Mouse (Mus musculus) hindlimb bud, embryonic 11.5 days (tissue): ENCODE measurements around the gene Kif15.

Experiments used
- DNase-seq: peaks from one replicate; pipeline ENCODE4 v3.0.0-alpha.2; 2012; ENCODE audit warnings: low read depth, low spot score; ENCODE audit errors: extremely low spot score

The Kif15 gene

DNA sequence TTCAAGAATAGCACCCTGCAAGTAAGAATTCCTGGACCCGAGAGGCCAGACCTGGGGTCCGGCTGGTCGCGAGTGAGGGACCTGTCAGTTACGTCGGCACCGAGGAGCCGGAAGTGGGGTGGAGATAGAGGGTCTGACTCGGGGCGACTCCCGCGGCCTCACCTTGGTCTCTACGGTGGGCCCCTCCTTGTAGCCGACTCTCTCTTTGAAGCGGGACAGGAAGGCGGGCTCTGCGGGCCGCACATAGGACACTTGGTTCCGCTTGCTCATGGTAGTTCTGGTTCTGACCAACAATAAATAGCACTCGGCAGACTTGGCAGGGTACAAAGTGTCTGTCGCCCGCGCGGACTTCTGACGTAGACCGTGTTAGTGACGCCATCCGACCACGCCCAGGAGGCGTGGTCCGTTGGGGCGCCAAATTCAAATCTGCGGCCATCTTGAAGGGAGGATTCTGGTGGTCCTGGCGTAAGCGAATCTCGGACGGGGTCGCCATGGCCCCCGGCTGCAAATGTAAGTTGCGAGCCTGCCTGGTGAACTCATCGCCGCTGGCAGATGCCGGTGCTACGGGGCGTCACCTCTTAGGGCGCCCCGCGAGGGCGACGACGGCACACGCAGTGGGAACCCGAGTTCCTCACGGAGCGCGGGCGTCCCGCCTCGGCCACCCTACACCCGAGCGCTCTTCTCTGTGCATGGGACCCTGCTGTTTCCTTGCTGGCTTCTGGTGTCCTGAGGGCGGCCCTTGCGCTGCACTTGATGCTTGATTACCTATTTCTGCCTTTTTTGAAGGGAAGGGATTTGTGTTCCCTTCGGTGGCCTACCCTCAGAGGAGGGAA lies at the start of gene Kif15, which contains the start of gene 1110059G10Rik:
Kif15 (plus strand) TSS at position 404 of the 833 bp plus-strand sequence.
1110059G10Rik (minus strand) TSS at position 358 of the 833 bp plus-strand sequence.
- peak; percentile 97 for DNase-seq

DNA sequence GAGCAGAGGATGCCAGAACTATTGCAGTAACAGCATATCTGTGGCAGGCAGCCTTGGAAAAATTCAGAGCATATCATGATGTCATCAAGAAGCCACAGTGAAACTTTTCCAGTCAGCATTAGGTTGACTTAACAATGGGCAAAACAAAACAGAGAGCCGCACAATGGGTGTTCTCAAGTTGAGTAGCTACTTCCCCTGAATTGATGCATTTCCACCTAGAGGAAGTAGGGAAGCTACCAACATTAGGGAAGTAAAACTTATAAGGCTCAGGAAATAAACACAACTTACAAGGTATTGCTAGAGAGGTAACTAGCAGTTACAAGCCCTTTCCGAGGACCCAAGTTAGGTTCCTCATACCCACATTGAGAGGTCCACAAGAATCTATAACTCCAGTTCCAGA lies 49.8 kb upstream of the Kif15 start:
- no peak for DNase-seq

DNA sequence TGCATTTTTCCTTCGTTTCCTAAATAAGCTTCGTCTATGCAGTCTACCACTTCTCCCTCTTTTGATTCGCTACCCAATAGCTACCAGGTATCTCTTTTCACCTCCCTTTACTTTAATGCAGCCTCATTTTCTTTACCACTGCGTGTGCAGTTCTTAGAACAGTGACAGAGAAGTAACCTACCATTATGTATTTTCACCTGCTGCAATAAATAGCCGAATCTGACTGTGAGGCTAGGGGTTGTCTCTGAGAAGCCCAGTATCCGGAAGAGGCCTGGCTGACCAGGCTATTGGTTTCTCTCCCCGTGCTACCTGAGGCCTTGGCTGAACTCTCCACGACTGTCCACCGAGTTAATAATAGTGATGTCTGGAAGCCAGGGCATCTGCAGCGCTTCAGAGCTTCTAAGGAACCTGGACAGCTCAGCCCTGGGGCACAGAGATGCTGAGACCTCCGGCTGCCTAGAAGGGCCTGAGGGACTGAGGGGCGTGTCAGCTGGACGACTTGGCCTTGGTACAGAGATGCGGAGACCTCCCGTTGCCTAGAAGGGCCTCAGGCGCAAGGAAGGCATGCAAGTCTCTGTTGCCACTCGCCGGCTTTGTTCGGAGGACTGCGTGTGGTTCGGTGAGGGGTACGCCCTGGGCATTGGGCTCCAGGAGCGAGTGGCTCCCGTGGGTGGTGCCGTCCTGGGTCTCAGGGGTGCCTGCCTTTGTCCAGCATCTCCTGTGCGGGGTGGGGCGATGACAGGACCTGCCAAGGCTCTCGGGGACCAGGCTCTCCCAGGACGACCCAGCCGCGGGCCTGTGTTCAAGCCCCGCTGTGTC lies 47.9 kb upstream of the Kif15 start:
- no peak for DNase-seq

DNA sequence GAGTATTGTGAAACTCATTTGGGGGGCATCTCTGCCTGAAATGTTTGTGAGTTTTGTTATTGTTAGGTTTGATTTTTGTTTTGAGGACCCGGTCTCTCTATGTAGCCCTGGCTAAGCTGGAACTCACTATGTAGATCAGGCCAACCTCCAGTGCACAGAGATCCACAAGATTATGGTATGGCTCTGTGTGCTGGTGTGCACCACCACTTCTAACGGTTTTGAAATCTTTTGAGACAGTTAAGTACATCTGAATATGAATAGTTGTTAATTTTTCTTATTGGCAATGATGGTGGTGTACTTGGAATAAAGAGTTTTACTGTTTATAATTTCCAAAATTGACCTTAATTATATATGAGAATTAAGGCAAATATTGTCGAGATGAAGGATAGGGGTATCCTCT lies 28.4 kb upstream of the Kif15 start:
- no peak for DNase-seq

DNA sequence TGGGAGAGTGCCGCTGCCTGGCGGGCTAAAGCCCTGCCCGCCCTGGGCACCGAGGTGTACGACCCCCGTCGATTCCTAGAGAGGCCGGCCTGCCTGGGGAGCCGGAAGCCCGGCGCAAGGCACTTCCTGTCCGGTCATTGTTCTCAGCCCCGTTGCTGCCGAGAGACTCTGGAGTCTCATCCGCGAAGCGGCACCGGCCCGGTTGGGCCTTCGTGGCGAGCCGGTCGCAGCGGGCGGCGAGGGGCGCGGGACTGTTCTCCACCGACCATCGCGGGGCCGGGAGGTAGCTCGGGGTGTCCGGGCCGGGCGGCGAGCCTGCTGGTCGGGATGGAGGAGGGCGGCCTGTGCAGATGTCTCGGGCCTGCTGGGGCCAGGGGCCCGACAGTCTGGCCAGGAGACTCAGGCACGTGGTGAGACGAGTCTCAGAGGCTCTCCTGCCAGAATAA lies 27.9 kb upstream of the Kif15 start, which contains the start of gene Zfp105:
Zfp105 (plus strand) TSS at position 137 of the 446 bp plus-strand sequence.
- peak; percentile 44 for DNase-seq

DNA sequence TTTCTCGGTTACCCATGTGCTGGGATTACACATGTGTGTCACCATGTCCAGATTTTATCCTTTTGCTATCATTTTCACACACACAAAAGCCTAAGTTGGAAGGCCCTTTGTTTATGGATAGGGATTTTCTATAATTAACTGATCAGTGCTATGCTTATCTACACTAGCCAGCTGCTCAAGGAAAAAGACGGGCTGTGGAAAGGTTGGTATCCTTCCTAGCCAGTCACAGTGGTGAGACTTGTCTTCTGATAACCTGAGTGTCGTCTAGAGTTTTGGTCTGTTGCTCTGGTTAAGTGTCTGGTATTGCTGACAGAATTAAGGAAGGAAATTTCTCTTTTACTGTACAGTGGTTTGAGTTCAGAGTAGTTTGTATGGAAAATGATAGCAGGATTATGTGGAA lies 21.9 kb upstream of the Kif15 start:
- no peak for DNase-seq

DNA sequence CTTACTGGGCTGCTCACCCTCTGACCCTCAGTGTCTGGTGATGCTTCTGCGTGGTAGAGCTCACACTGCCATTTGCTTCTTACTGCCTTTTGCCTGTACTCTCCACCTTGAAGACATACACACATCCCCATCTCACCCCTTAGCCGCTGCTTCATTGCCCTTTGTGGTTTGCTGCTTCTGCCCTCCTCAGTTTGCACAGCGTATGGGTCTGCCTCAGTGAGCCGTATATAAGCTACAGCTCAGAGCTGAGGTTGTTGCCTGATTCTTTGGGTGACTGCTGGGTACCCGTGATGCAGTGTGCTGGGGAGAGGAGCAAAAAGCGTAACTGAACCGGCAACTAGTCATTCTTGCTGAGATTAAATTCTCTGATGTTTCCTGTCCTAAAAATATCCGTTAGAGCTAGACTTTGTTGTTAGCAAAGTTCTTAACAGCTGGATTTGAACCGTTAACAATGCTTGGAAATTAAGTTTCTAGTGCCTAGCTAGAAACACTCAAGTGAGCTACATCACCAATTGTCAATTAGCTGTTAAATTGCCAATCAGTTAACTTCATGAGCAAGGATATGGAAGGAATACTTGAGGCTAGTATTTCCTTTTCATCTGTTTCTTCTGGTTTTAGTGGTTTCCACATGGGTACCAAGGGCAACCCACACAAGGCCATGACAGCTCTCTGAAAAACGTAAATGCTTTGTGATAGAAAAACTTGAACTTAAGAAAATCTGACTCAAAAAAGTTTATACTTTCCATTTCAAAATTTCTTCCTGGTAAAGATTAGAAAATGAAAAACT lies 47.8 kb downstream of the Kif15 start:
- no peak for DNase-seq

DNA sequence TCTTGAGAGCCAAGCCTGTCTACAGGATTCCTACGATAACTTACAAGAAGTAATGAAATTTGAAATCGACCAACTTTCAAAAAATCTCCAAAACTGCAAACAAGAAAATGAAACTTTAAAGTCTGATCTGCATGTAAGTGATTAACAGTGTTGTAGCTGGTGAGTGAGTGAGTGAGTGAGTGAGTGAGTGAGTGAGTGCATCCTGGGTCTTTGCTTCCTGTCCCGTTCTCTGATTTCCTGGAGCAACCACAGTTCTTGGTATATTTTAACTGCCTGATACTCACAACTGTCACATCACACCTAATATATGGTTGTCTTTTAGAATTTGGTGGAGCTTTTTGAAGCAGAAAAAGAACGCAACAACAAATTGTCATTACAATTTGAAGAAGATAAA lies 48.3 kb downstream of the Kif15 start:
- DNase-seq: no peak

DNA sequence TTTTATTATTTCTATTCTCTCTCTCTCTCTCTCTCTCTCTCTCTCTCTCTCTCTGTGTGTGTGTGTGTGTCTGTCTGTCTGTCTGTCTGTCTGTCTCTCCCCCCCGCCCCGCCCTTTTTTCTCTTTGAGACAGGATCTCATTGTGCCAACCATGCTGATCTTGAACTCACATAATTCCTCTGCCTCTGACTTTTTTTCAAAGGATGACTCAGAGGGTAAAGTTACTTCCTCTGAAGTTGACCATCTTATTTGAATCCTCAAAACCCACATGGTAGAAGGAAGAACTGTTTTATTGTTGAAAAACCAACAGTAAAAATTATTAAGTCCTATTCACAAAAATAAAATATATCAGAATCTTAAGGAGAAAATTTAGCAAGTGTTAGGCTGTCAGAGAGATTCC lies 53.9 kb downstream of the Kif15 start:
- DNase-seq: no peak

DNA sequence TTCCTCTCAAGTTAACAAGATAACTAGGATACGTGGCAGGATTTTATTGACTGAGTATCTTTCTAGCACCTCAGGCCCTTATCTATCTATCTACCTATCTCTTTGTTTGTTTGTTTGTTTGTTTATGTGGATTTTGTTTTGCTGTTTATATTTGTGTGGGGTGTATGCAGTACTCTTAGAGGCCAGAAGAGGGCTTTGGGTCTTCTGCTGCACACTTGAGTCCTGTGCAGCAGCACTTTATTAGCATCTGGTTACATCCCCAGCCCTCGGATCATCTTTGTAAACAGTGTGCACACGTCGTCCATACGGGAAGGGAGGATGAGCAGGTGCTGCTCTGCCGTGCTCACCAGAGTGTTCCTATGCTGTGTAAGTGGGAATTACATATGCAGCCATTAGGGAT lies 55.2 kb downstream of the Kif15 start:
- DNase-seq: no peak

DNA sequence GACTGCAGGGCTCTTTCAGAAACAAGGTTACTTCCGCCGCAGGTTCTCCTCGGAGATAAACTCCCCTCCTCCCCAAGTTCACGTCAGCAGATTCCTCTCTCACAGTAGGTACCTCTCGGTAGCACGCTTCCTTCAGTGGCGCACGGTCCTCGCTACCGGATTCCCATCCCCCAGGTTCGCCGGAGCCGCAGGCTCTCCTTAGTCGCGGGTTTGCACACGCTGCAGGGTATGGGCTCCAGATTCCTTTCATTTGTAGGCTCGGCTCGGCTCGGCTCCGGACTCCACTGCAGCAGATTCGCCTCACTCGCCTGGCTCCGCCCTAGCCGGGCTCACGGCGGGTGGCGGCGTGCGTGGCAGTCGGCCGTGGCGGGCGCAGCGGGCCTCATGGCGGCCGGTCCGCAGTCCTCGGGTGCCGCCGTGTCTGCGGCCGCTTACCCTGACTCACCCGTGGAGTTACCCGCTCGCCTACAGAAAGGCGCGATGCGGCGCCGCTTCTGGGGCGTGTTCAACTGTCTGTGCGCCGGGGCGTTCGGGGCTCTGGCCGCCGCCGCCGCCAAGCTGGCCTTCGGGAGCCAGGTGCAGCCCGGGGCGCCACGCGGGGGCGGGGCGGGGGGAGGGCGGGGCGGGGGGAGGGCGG lies 70.3 kb downstream of the Kif15 start, which contains the start of gene Tmem42:
Tmem42 (plus strand) TSS at position 332 of the 637 bp plus-strand sequence.
- peak; percentile 37 for DNase-seq

DNA sequence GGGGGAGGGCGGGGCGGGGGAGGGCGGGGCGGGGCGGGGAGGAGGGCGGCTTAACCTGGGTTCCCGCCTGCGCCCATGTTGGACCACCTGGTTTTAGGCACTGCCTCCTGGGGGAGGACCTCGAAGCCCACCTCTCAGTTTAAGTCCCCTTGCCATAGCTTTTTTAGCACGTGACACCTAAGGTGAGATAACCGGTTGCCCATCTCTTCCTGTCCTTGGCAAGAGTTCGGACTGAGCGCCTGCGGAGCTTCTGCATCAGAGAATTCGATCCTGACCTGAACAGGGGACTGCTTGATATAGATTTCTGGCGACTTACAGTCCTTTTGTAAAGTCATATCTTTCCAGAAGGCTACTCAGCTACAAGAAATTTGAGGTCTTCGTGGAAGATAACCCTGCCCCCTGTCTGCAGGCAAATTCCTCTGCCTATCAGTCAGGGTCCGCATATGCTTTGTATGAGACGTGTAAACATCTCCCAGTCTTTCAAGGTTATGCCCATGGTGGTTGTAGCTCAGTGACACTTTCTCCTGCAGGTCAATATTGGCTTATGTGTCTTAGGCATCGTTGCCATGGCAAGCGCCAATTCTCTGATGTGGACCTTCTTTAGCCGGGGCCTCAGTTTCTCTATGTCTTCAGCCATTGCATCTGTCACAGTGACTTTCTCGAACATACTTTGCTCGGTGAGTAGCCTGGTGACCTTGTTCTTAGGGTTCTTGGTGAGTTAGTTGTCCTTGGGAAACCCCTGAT lies 71.0 kb downstream of the Kif15 start:
- no peak for DNase-seq

DNA sequence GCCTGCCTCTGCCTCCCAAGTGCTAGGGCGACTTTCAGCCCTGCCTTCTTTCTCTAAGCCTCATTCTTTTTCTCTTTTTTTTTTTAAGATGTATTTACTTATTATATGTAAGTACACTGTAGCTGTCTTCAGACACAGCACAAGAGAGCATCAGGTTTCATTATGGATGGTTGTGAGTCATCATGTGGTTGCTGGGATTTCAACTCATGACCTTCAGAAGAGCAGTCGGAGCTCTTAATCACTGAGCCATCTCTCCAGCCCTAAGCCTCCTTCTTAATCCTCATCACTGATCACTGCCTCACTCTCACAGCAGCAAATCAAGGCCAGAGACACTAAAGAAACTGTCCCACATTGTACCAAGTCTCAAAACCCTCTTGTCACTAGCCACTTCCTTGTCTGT lies 73.4 kb downstream of the Kif15 start:
- DNase-seq: no peak

DNA sequence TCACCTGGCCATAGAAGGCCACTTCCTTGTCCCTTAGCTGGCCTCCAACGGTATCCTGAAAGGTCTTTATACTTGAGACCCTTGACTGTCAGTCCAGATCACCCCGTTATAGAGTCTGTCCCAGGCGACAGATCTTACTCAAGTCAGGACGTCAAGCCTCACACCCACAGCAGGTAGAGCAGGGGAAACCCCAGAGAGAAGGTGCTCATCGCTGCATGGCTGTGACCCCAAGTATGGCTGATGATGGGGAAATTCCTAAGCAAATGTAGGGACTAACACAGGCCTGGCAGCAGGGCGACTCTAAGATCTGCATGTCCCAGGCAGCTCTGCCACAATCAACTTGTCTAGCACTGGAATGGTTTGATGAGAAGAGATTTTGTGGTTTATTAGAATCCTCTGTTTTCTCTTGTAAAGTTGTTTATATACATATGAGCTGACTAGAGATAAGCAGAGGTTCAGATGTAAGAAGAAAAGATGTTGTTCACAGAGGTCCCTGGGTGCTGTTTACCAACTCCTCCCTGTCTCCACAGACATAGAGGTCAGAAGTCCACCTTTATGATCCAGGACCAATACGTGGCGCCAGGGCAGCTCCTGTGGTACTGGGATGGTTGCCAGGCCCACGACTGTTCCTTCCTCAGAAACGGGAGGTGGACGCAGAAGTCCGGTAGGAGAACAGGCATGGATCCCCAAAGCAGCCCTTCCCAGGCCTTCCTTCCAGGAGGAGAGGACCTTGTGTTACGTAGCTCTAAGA lies 80.8 kb downstream of the Kif15 start:
- DNase-seq: no peak

DNA sequence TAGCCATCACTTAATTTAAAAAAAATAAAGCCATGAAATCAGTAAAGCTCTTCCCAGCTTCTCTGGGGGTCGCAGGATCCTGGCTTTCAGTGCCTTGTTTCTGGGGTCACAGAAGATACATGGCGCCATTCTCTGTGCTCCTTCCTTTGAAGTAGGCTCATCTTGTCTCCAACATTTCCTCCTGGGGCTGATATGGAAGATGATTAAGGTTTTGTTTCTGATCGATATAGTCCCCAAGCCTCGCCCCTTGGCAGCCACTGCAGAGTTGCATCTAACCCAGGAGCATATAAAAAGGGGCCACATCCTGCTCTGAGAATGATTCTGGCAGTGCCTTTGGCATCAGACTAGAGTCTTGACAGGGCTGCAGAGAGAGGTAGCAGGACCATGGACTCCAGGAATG lies 83.6 kb downstream of the Kif15 start, which contains the start of gene Tgm4:
Tgm4 (plus strand) TSS at position 301 of the 400 bp plus-strand sequence.
- no peak for DNase-seq

DNA sequence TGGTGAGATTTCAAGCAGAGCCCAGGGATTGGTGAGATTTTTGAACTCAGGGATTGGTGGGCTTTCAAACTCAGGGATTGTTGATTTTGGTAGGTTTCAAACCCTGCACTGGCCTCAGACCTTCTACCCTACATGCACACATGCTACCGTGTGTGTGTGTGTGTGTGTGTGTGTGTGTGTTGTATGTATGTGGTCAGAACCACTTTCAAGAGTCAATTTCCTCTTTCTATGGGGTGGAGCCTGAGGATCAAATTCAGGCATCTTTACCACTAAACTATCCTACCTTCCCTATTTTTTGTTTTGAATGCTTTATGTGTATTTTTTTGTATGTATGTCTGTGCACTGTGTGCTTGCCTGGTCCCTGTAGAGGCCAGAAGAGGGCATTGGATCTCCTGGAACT lies 96.8 kb downstream of the Kif15 start:
- no peak for DNase-seq

DNA sequence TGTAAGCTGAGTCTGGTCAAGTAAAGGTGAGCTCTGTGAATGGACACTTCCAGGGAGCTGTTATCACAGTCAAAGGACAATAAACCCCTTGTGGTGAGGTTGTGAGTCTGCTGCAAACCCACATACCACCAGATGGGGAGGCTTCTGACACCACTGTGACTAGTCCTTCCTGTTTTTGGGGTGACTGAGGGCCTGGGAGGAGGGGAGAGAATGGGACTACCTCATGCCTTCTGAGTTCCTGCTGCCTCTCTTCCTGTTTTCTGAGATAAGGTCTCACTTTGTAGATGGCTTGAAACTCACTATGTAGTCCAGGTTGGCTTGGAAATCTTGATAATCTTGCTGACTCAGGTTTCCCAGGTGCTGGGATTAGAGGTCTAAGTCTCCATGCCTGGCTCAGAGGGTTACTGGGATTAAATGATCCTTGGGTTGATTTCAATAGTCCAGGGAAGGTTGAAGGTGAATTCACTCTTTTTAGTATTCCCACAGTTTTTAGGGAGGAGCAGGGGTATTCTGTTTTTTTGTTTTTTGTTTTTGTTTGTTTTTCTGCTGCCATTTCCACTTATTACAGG lies 108.0 kb downstream of the Kif15 start:
- DNase-seq: no peak

DNA sequence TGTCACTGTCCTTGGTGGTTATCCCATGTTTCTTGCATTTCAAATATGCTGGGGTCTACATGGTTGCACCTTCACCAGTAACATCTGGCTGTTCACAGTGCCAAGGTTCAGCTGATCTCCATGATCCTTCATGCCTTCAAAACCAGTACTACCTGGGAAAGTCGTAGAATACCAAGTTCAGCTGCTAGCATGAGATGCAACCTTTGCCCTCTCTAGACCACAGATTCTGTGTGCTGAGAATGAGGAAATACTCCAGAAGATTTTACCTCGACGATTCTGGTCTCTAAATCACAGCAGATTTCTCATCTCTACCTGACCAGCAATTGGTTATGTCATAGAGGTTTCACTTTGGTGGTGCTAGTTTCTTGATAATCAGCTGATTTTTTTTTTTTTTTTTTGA lies 109.3 kb downstream of the Kif15 start:
- no peak for DNase-seq
